Mouse (Mus musculus) testis, adult 2 months (tissue): ENCODE data around the gene Txn2. TPM values are rescaled to one million over a fixed set of nuclear protein-coding genes. Genes with fewer than 3 reads are reported as not detected.

Experiments
- H3K27ac ChIP-seq: fragments of 200-500 bp; 2 replicates; pipeline ENCODE4 v1.5.1; 2012; ENCODE audit warnings: low read depth, low read length; ENCODE audit not compliant: control insufficient read depth, insufficient read depth
- H3K27me3 ChIP-seq: fragments of 200-500 bp; 2 replicates; pipeline ENCODE4 v1.6.1; 2012; ENCODE audit warnings: mild to moderate bottlenecking, low read length, moderate library complexity; ENCODE audit not compliant: control insufficient read depth, insufficient read depth
- H3K36me3 ChIP-seq: fragments of 200-500 bp; 2 replicates; pipeline ENCODE4 v1.6.1; 2012; ENCODE audit warnings: mild to moderate bottlenecking, low read length; ENCODE audit not compliant: control insufficient read depth, insufficient read depth
- H3K4me1 ChIP-seq: fragments of 200-500 bp; 2 replicates; pipeline ENCODE4 v1.6.1; 2012; ENCODE audit warnings: low read length; ENCODE audit not compliant: control insufficient read depth, insufficient read depth
- H3K4me3 ChIP-seq: fragments of 200-500 bp; 2 replicates; pipeline ENCODE4 v1.5.1; 2012; ENCODE audit warnings: low read depth, mild to moderate bottlenecking, low read length, moderate library complexity, mixed read lengths; ENCODE audit not compliant: control insufficient read depth
- CTCF ChIP-seq: fragments of 200-500 bp; IDR thresholded peaks from 2 replicates; pipeline ENCODE4 v1.5.1; 2012; ENCODE audit warnings: low read depth, mild to moderate bottlenecking, inconsistent platforms, low read length, moderate library complexity; ENCODE audit not compliant: control insufficient read depth, insufficient read depth, insufficient replicate concordance
- POLR2A ChIP-seq: fragments of 200-500 bp; IDR thresholded peaks from 2 replicates; pipeline ENCODE4 v1.6.1; 2012; ENCODE audit warnings: low read depth, mild to moderate bottlenecking, inconsistent platforms, low read length, moderate library complexity; ENCODE audit not compliant: control insufficient read depth
- polyA plus RNA-seq: library from polyadenylated mRNA; depleted of rRNA; stranded (reverse); fragments of >200 nt; gene quantifications from 2 replicates; pipeline ENCODE4 v1.2.3, GENCODE M21; 2012; rRNA removed

Gene Txn2
- polyA plus RNA-seq, 1 experiment: 133 TPM

DNA sequence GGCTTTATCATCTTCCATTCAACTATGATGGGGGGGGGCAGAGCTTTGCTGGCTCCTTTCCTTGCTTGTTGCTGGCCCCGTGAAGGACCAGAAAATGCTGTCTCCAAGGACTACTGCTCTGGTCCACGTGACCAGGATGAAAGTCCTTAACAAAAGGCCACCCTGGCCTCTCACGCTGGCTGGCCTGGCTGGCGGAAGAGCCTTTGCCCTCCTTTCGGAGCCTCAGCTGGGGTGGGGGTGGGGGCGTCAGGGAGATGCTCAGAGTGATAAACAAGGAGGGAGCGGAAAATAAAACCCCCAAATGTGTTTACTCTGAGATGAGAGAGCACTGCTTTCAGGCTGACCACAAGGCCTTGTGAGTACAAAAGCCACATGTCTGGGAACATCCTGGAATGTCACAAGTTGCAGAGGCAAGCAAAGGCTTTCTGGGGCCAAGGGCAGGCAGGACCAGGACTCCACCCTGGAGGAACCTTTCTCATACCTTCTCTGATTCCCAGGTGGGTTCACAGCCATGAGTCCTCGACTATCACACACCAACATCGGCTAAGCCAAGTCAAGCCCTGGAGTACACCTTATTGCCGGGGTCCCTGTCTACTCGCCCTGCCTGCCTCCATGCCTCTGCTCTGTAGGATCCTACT lies 62.1 kb downstream of the Txn2 start:
- TF ChIP-seq CTCF (no peak), POLR2A (no peak)
- no peak overlapping the region for H3K4me3 ChIP-seq
- no peaks in the 10 kb centered on the region for H3K4me1 ChIP-seq
- no peak overlapping the region for H3K27ac ChIP-seq
- no peaks in the 10 kb centered on the region for H3K27me3 ChIP-seq
- H3K36me3 ChIP-seq: no peaks in the 10 kb centered on the region

Other genes starting within 250 kb of the Txn2 start
- gene Apol7e, start 230.1 kb downstream of the Txn2 start, polyA plus RNA-seq: not detected in 2 replicates
- not detected in 2 replicates for gene Apol9b, start 200.0 kb downstream of the Txn2 start, polyA plus RNA-seq
- gene Apol8, start 172.0 kb downstream of the Txn2 start, polyA plus RNA-seq: 0.17 TPM in 2 replicates
- 4.5 and 4.6 TPM in 2 replicates for gene Myh9, start 86.8 kb downstream of the Txn2 start, polyA plus RNA-seq
- 1.0 and 4.0 TPM in 2 replicates for gene Foxred2, start 27.7 kb upstream of the Txn2 start, polyA plus RNA-seq
- 126 and 139 TPM in 2 replicates for gene Eif3d, start 41.8 kb upstream of the Txn2 start, polyA plus RNA-seq
- 0.02 TPM in 1 of 2 replicates, not detected in the other for gene Cacng2, start 191.0 kb upstream of the Txn2 start, polyA plus RNA-seq
- gene Ift27, start 245.1 kb upstream of the Txn2 start, polyA plus RNA-seq: 62.2 and 75.4 TPM in 2 replicates